In genomic region chr1:90914948-90915569, GRCm38 (mm10) we compare ENCODE assay signal across 8 mouse cellular contexts. TPM values are rescaled to one million over a fixed set of nuclear protein-coding genes. Genes with fewer than 3 reads are reported as not detected.
DNase-seq lines count a peak whose midpoint lies in the region; ATAC-seq lines count a peak whose summit lies in the region.

Gene Mlph (plus strand): TSS chr1:90915085.

- peak; percentile 69 for ATAC-seq in common myeloid progenitor, adult 5-6 weeks (replicated peaks; ENCODE audit: low read depth, poor library complexity, severe bottlenecking)
- 0 out of 2 replicates have a peak, but pooled peaks have one; percentile 29 for ATAC-seq in heart, embryonic 15.5 days (replicated peaks; ENCODE audit: insufficient number of reproducible peaks, insufficient read depth, low FRiP score, low read depth)

- peaks cover 27% of the 10 kb centered on the region for H3K4me1 ChIP-seq in heart, embryonic 15.5 days (replicated peaks)

- H3K9me3 ChIP-seq in heart, embryonic 15.5 days (replicated peaks): peaks cover 5% of the 10 kb centered on the region; the same call in 1 of the 2 replicates

- peak within 1 kb of the TSS; percentile 63 for H3K4me2 ChIP-seq in heart, embryonic 15.5 days

- peaks cover 18% of the 10 kb centered on the region for H3K27me3 ChIP-seq in heart, embryonic 15.5 days

- peak; percentile 47 for DNase-seq in adrenal gland, adult 2 months
- DNase-seq in adrenal gland, adult 8-10 months: no peak
- peak; percentile 81 for DNase-seq in kidney, postnatal 10 days
- peak; percentile 65 to 80 for DNase-seq in lung, postnatal 4 days
- DNase-seq in urinary bladder, postnatal 25 days (ENCODE audit: low spot score): peak; percentile 43
- no peak for DNase-seq in layer of hippocampus, adult 18-20 months (ENCODE audit: low spot score in 2 of 2)

- no peak within 1 kb of the TSS for H3K27ac ChIP-seq in heart, embryonic 15.5 days

- H3K9ac ChIP-seq in heart, embryonic 15.5 days: peak within 1 kb of the TSS; percentile 47

- H3K4me3 ChIP-seq in heart, embryonic 15.5 days: peak within 1 kb of the TSS; percentile 33

- 12% methylated on average over 18 of the region's 18 CpGs for WGBS in heart, embryonic 15.5 days

- no peaks in the 10 kb centered on the region for H3K36me3 ChIP-seq in heart, embryonic 15.5 days

RNA-seq across cellular contexts. Expression of gene Mlph, which starts in this region (rescaled TPM):
- 1 to 10 TPM; 2.9 to 3.1 TPM for total RNA-seq in adrenal gland, adult 2 months (2021)
- 0.68 and 1.1 TPM in 2 replicates for polyA plus RNA-seq in adrenal gland, adult 2 months (2012; rRNA removed)
- 1 to 10 TPM; 3.8 to 7.5 (median 5.4) TPM for total RNA-seq in adrenal gland, adult 8-10 months (2022)
- 1.3 TPM in 1 of 2 replicates, not detected in the other for total RNA-seq in common myeloid progenitor, adult 5-6 weeks (2017)
- 0.42 and 0.44 TPM in 2 replicates for polyA plus RNA-seq in heart, embryonic 15.5 days (2015; fragmentation: Nextera tagmentation; extraction: Ambion mirVana)
- total RNA-seq in layer of hippocampus, adult 18-20 months (2021): 1 to 10 TPM; 2.7 to 2.8 TPM

Comparison
In these comparisons a context has a peak if more than half of its experiments do, and no peak if none do; other contexts are left out.
1. DNase-seq: peak in adrenal gland, adult 2 months (single experiment), kidney, postnatal 10 days (single experiment), lung, postnatal 4 days (2 of 2) and urinary bladder, postnatal 25 days (single experiment); none in adrenal gland, adult 8-10 months (single experiment) and layer of hippocampus, adult 18-20 months (0 of 2).
2. Peak in ATAC-seq, H3K4me3 ChIP-seq, H3K9ac ChIP-seq and H3K4me2 ChIP-seq in heart, embryonic 15.5 days; RNA of the gene not detected or under 1 TPM.